Mouse (Mus musculus) NIH3T3 (cell line): ENCODE results near the gene Chn1.

Experiments used
- DNase-seq: peaks from one replicate; pipeline ENCODE4 v3.0.0-alpha.2; 2012; ENCODE audit warnings: low read depth

Chn1 gene

GRCm38 (mm10) chr2:73745647-73746374 is 29.3 kb downstream of the Chn1 start:
- peak; percentile 79 for DNase-seq

GRCm38 (mm10) chr2:73741286-73741685 is 33.9 kb downstream of the Chn1 start:
- DNase-seq = no peak

- DNase-seq = no peak
Observed at GRCm38 (mm10) chr2:73727868-73728267, 47.3 kb downstream of the Chn1 start.

- DNase-seq = no peak
Observed at GRCm38 (mm10) chr2:73724934-73725333, 50.2 kb downstream of the Chn1 start.

GRCm38 (mm10) chr2:73721821-73722220 is 53.3 kb downstream of the Chn1 start:
- DNase-seq = no peak

- DNase-seq = no peak
Observed at GRCm38 (mm10) chr2:73712481-73712880, 62.7 kb downstream of the Chn1 start.

- DNase-seq = no peak
Observed at GRCm38 (mm10) chr2:73693045-73693444, 82.1 kb downstream of the Chn1 start.

- DNase-seq = no peak
Observed at GRCm38 (mm10) chr2:73690783-73691604, 84.2 kb downstream of the Chn1 start.

GRCm38 (mm10) chr2:73682500-73682899 is 92.6 kb downstream of the Chn1 start:
- no peak for DNase-seq

- DNase-seq = no peak
Observed at GRCm38 (mm10) chr2:73680425-73681027, 94.6 kb downstream of the Chn1 start.

GRCm38 (mm10) chr2:73668608-73669007 is 106.5 kb downstream of the Chn1 start:
- DNase-seq = no peak

- no peak for DNase-seq
Observed at GRCm38 (mm10) chr2:73660566-73661134, 114.5 kb downstream of the Chn1 start.

GRCm38 (mm10) chr2:73659726-73660565 is 115.2 kb downstream of the Chn1 start:
- no peak for DNase-seq

GRCm38 (mm10) chr2:73659041-73659440 is 116.1 kb downstream of the Chn1 start:
- no peak for DNase-seq

- DNase-seq = no peak
Observed at GRCm38 (mm10) chr2:73657961-73658360, 117.2 kb downstream of the Chn1 start.

- peak; percentile 37 for DNase-seq
Observed at GRCm38 (mm10) chr2:73657151-73657550, 118.0 kb downstream of the Chn1 start.

- DNase-seq = no peak
Observed at GRCm38 (mm10) chr2:73655663-73656062, 119.5 kb downstream of the Chn1 start.

- DNase-seq = no peak
Observed at GRCm38 (mm10) chr2:73654892-73655243, 120.3 kb downstream of the Chn1 start.

GRCm38 (mm10) chr2:73654059-73654891 is 120.9 kb downstream of the Chn1 start:
- DNase-seq = no peak

- no peak for DNase-seq
Observed at GRCm38 (mm10) chr2:73637688-73638087, 137.5 kb downstream of the Chn1 start.

GRCm38 (mm10) chr2:73636387-73636786 is 138.8 kb downstream of the Chn1 start:
- no peak for DNase-seq
